Mouse (Mus musculus): ENCODE results near the gene H2-M1. TPM values are rescaled to one million over a fixed set of nuclear protein-coding genes. Genes with fewer than 3 reads are reported as not detected.

The H2-M1 gene
- not detected in 2 replicates for polyA plus RNA-seq (2014; fragmentation: Nextera tagmentation; extraction: Ambion mirVana)

DNA sequence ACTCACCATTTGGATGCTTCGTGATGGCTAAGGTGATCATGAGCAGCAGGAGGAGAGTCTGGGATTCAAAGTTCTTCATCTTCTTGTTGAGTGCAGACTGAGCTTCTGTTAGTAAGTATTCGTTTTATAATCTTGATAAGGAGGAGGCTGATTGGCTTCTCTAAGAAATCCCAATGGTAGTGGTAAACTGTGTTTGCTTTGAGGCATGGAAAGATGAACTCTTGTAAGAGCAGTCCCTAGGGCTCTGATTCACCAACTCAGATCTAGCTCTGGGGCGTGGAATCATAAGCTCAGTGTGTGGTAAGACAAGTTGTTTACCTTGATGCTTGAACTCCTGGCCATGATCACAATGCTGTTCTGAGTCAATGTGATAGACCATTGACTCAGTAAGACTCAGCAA lies at the start of gene H2-M1:
Gene H2-M1, minus strand, starts transcription at position 101 of the 400 bp plus-strand sequence.
- DNase-seq (ENCODE audit: low spot score) = no peak
- WGBS = 84% methylated on average over 3 of the region's 3 CpGs
- no peaks in the 10 kb centered on the region for H3K36me3 ChIP-seq (ENCODE audit: control insufficient read depth, insufficient read depth, low read length)
- H3K9me3 ChIP-seq (replicated peaks; ENCODE audit: control insufficient read depth, low read length) = no peaks in the 10 kb centered on the region
- no peaks in the 10 kb centered on the region for H3K27me3 ChIP-seq (replicated peaks; ENCODE audit: control insufficient read depth, insufficient read depth, low read length)
- H3K27ac ChIP-seq (ENCODE audit: low read depth, low read length) = no peak within 1 kb of the TSS
- ATAC-seq = no peak
- H3K4me2 ChIP-seq (ENCODE audit: low read length) = no peak within 1 kb of the TSS
- no peaks in the 10 kb centered on the region for H3K4me1 ChIP-seq (ENCODE audit: control insufficient read depth, insufficient read depth, low read length)
- no peak within 1 kb of the TSS for H3K9ac ChIP-seq (ENCODE audit: low read length)
- H3K4me3 ChIP-seq (ENCODE audit: low read depth, low read length) = no peak within 1 kb of the TSS

DNA sequence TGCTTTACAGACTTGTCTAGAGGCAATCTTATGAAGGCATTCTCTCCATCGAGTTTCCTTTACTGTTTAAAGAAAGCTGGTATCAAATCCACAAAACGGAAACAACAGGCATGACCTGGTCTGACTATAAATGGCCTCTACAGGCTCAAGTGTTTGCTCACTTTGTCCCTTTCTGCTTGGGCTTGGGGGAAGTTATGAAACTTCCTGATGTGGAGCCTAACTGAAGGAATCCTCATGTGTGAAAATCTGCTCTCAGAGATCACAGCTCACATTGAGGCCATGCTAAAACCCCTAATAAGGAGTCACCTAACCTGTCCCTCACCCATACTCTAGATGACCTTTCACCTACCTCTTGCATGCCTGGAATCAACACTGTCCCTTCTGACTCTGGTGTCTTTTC lies 25.7 kb upstream of the H2-M1 start:
- Histone ChIP-seq H3K4me1 (ENCODE audit: control insufficient read depth, insufficient read depth, low read length) (no peaks in the 10 kb centered on the region), H3K9ac (ENCODE audit: low read length) (no peak overlapping the region), H3K36me3 (ENCODE audit: control insufficient read depth, insufficient read depth, low read length) (no peaks in the 10 kb centered on the region), H3K9me3 (replicated peaks; ENCODE audit: control insufficient read depth, low read length) (no peaks in the 10 kb centered on the region), H3K27me3 (replicated peaks; ENCODE audit: control insufficient read depth, insufficient read depth, low read length) (no peaks in the 10 kb centered on the region), H3K4me2 (ENCODE audit: low read length) (no peak overlapping the region), H3K27ac (ENCODE audit: low read depth, low read length) (no peak overlapping the region), H3K4me3 (ENCODE audit: low read depth, low read length) (no peak overlapping the region)
- DNase-seq (ENCODE audit: low spot score) = no peak
- no peak for ATAC-seq
- 69% methylated on average over 2 of the region's 2 CpGs for WGBS

DNA sequence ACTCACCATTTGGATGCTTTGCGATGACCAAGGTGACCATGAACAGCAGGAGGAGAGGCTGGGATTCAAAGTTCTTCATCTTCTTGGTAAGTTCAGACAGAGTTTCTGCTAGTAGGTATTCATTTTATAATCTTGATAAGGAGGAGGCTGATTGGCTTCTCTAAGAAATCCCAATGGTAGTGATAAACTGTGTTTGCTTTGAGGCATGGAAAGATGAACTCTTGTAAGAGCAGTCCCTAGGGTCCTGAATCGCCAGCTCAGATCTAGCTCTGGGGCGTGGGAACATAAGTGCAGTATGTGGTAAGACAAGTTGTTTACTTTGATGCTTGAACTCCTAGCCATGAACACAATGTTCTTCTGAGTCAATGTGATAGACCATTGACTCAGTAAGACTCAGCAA lies 29.5 kb downstream of the H2-M1 start, which contains the start of gene H2-M9:
Gene H2-M9, minus strand, starts transcription at position 101 of the 400 bp plus-strand sequence.
- no peaks in the 10 kb centered on the region for H3K4me1 ChIP-seq (ENCODE audit: control insufficient read depth, insufficient read depth, low read length)
- DNase-seq (ENCODE audit: low spot score) (no peak), ATAC-seq (no peak)
- H3K27me3 ChIP-seq (replicated peaks; ENCODE audit: control insufficient read depth, insufficient read depth, low read length) = no peaks in the 10 kb centered on the region
- WGBS = 91% methylated on average over 3 of the region's 3 CpGs
- no peak within 1 kb of the TSS for H3K4me2 ChIP-seq (ENCODE audit: low read length)
- H3K27ac ChIP-seq (ENCODE audit: low read depth, low read length) = no peak within 1 kb of the TSS
- H3K9me3 ChIP-seq (replicated peaks; ENCODE audit: control insufficient read depth, low read length) = no peaks in the 10 kb centered on the region
- no peak within 1 kb of the TSS for H3K9ac ChIP-seq (ENCODE audit: low read length)
- H3K4me3 ChIP-seq (ENCODE audit: low read depth, low read length) = no peak within 1 kb of the TSS
- no peaks in the 10 kb centered on the region for H3K36me3 ChIP-seq (ENCODE audit: control insufficient read depth, insufficient read depth, low read length)

Other genes with a start within 250 kb of the H2-M1 start
- not detected in 2 replicates for gene H2-M10.4, start 209.9 kb downstream of the H2-M1 start, polyA plus RNA-seq (2014; fragmentation: Nextera tagmentation; extraction: Ambion mirVana)
- not detected in 2 replicates for gene H2-M11, start 125.1 kb downstream of the H2-M1 start, polyA plus RNA-seq (2014; fragmentation: Nextera tagmentation; extraction: Ambion mirVana)
- gene H2-M9, start 29.6 kb downstream of the H2-M1 start, polyA plus RNA-seq (2014; fragmentation: Nextera tagmentation; extraction: Ambion mirVana) = not detected in 2 replicates
- not detected in 2 replicates for gene H2-M10.5, start 100.7 kb upstream of the H2-M1 start, polyA plus RNA-seq (2014; fragmentation: Nextera tagmentation; extraction: Ambion mirVana)
- not detected in 2 replicates for gene H2-M10.6, start 140.0 kb upstream of the H2-M1 start, polyA plus RNA-seq (2014; fragmentation: Nextera tagmentation; extraction: Ambion mirVana)
- gene Trim26, start 164.9 kb upstream of the H2-M1 start, polyA plus RNA-seq (2014; fragmentation: Nextera tagmentation; extraction: Ambion mirVana) = 21.7 and 23.3 TPM in 2 replicates
- 0.48 and 0.49 TPM in 2 replicates for gene Trim15, start 195.0 kb upstream of the H2-M1 start, polyA plus RNA-seq (2014; fragmentation: Nextera tagmentation; extraction: Ambion mirVana)
- 1.1 and 2.1 TPM in 2 replicates for gene Trim10, start 197.4 kb upstream of the H2-M1 start, polyA plus RNA-seq (2014; fragmentation: Nextera tagmentation; extraction: Ambion mirVana)
- not detected in 2 replicates for gene Trim40, start 217.9 kb upstream of the H2-M1 start, polyA plus RNA-seq (2014; fragmentation: Nextera tagmentation; extraction: Ambion mirVana)
- not detected in 2 replicates for gene Trim31, start 225.9 kb upstream of the H2-M1 start, polyA plus RNA-seq (2014; fragmentation: Nextera tagmentation; extraction: Ambion mirVana)

Data from forebrain, embryonic 14.5 days (tissue).